Mouse (Mus musculus) frontal cortex, postnatal 25 days (tissue): ENCODE data around the gene Mlana.

Experiments
- DNase-seq, 2 experiments: peaks; one replicate each; pipeline ENCODE4 v3.0.0; 2022; ENCODE audit warnings: low spot score in 2 of 2

The Mlana gene

GRCm38 (mm10) chr19:29675562-29676078, 22.0 kb upstream of the Mlana start:
- no peak for DNase-seq

GRCm38 (mm10) chr19:29676479-29677193, 21.0 kb upstream of the Mlana start:
- no peak for DNase-seq

- DNase-seq: no peak
Measured at GRCm38 (mm10) chr19:29678181-29678778, 19.3 kb upstream of the Mlana start.

GRCm38 (mm10) chr19:29680182-29681152, 17.2 kb upstream of the Mlana start:
- DNase-seq: no peak

DNA sequence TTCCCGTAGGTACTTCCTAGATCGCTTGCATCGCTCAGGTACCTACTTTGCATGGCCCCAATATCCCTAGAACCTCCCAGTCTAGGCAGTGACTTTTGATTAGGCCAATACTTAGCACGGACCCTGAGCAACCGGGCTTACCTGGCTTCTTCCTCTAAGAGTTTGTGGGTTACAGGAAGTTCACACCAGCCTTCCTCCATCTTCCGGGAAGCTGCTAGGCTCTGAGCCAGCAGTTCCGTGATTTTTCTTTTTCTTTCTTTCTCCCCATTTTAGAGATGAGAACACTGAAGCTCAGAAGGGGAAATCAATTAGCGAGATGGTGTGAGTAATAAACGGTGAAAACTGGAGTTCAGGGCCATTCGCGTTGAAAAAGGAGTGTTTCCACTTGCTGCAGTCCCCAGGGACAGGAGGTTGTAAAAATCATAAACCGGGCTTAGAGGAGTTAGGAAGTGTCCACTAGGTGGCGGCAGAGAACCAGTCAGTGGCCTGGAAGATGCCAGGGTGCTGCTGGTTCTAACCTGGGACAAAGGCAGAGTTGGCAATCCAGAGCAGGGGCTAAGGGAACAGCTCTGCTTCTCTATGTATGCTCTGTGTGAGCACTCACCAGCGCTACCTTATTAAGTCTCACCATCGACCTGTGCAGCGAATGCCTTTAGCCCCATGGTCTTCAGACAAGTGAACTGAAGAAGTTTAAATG, 13.6 kb upstream of the Mlana start:
- peak; percentile 82 to 83 for DNase-seq

DNA sequence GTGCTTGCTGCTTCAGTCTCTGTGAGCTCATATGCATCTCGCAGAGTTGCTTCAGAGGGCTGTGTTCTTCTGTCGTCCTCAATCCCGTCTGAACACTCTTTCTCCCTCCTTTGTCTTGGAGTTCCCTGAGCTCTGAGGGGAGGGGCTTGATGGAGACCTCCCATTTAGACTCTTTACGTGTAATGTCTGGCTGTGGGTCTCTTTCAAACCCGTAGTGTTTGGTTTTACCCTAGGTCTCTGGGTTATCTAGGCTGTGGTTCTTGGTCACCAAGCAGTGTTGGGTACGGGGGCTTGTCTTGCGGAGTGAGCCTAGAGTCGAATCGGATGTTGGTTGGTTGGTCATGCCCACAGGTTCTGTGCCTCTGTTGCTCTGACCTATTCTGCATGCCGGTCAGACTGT, 2.6 kb upstream of the Mlana start:
- DNase-seq: no peak

DNA sequence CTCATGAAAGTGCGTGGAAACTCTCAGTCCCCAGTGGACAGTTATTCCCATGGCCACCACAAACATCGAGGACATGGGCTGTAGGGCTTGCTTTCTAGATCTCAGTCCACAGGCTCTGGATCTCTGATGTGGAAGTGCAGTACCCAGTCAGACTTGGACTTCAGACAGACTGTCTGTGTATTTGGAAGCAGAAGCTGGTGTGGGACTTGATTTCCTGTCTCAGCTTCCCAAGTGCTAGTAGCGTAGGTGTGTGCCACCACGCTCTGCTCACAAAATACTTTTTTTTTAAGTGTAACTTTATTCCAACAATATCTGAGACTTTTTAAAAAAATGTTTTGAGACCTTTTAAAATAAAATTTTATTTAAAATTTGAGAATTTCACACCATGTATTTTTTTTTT, 1.3 kb upstream of the Mlana start:
- DNase-seq: no peak

DNA sequence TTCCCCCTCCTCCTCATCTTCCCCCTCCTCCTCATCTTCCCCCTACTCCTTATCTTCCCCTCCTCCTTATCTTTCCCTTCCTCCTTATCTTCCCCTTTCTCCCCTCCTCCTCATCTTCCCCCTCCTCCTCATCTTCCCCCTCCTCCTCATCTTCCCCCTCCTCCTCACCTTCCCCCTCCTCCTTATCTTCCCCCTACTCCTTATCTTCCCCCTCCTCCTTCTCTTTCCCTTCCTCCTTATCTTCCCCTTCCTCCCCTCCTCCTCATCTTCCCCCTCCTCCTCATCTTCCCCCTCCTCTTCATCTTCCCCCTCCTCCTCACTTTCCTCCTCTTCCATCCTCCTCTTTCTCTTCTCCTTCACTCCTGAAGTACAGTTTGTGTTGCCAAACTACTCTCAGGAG, 784 bp upstream of the Mlana start:
- no peak for DNase-seq

- no peak for DNase-seq
Measured at GRCm38 (mm10) chr19:29701707-29702106, 4.1 kb downstream of the Mlana start.

DNA sequence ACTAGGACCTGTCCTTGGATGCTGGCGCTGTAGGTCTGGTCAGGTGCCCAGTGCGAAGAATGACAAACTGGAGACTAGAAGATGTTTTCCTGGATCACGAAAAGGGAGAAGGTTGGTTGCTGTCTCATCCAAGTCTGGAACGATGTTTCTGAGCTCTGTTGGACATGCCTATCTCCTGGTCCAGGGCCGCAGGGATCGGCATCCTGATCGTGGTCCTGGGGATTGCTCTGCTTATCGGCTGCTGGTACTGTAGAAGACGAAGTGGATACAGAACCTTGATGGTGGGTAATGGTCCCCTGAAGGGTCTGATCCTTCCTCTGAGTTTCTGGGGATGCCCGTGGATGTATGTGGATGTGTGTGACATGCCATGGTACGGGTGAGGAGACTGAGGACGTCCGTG, 6.8 kb downstream of the Mlana start:
- no peak for DNase-seq

GRCm38 (mm10) chr19:29707314-29707898, 9.8 kb downstream of the Mlana start:
- DNase-seq: no peak

DNA sequence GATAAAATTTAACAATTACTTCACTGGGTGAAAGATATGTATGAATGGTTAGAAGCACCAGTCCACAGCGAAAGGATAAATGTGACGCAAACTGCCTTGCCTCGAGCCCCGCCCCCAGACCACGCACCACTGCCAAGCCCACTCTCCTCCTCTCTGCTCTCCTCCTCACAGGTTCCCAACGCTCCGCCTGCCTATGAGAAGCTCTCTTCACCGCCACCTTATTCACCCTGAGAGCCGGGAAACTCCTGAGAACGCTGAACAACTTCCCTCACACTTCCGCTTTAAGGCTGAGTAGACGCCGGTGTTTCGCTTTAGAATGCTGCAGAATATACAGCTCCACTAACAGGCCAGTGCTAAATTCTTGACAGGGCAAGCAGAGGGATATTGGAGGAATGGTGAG, 10.4 kb downstream of the Mlana start:
- no peak for DNase-seq

DNA sequence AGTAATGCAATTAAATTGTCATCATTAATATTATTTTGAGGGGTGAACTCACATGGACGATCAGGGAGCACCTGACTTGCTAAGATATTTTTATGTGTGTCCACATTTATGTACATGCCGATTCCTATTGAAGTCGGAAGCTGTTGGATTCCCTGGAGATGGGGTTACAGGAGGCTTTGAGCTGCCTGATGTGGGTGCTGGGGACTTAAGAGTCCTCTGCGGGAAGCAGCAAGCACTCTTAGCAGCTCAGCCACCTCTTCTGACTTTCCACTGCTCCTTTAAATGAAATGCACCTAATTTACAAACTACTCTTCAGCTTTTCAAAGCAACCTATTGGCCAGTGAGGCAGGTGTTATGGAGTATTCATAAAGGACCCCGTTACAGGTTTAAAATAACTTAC, 10.8 kb downstream of the Mlana start:
- no peak for DNase-seq

GRCm38 (mm10) chr19:29709461-29709860, 11.8 kb downstream of the Mlana start:
- DNase-seq: no peak

GRCm38 (mm10) chr19:29713451-29713850, 15.8 kb downstream of the Mlana start:
- no peak for DNase-seq

DNA sequence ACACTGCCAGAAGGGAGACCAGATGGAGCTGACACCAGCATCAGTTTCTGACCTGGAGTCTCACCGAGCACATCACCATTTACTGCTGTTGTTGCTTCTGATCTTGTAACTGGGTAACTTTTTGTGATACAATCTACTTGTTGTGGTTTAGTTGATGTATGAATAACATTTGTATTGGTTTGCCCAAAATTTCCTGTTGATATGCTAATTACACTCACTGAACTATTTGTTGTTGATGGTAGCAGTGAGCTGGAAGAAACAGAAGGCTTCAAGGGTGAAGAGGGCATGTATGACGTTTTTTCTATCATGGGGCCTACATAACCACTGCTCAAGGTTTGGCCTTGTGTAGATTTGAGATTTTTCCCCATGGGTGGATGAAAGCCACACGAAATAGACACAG, 20.2 kb downstream of the Mlana start:
- DNase-seq: no peak

DNA sequence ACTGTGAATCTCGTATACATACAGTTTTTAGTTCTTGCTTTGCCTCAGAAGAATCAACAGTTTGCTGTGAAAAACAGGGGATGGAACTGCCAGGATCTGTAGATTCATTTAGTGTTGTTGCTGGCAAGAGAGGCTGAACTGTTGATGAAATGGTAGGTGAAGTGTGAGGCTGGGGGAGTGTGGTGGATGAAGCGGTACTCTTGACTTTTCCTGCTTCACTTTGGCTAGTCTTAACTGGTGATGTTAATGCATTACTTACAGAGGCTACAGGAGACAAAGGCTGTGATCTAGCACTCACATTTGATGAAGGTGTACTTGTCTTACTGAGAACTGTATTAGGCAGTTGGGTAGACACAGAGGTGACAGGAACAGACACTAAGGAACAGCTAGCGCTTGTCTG, 20.9 kb downstream of the Mlana start:
- no peak for DNase-seq

GRCm38 (mm10) chr19:29735421-29735820, 37.8 kb downstream of the Mlana start:
- DNase-seq: no peak

DNA sequence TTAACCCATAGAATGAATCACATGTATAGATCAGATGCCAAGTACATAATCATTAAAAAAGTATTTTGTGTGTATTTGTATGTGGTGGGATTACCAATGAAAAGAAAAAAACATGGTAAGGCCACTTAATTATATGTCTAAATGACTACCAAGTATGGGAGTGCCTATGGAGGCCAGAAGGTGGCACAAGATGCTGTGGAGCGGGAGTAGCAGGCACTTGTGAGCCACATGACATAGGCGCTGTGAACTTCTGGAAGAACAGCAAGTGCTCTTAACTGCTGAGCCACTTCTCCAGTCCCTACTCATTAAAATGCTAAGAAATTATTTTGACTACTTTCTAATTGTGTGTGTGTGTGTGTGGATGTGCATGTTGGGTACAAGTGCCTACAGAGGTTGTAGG, 42.0 kb downstream of the Mlana start:
- DNase-seq: no peak

DNA sequence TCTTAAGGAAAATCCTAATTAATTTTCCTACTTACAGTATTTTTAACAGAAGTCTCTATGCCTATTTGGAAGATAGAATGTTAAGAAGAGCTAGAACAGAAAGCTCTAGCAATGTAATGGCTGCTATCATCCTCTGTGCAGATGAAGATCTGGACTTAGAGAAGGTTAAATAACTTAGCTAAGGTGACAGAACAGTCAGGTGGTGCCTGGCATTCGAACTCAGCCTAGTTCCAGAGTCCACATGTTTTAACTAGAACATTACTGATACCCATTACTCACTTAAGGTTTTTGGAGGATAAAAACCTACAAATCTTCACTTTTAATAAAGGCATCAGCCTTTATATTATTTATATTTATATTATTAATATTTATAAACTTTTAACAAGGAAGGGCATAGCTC, 43.0 kb downstream of the Mlana start:
- no peak for DNase-seq

GRCm38 (mm10) chr19:29743531-29743930, 45.9 kb downstream of the Mlana start:
- no peak for DNase-seq
